Mouse (Mus musculus) liver, embryonic 12.5 days (tissue): ENCODE results near the gene Eid2b. TPM values are rescaled to one million over a fixed set of nuclear protein-coding genes. Genes with fewer than 3 reads are reported as not detected.

Source experiments
- polyA plus RNA-seq: library from polyadenylated mRNA; unstranded; fragments of >200 nt; fragmentation: Nextera tagmentation; extraction: Ambion mirVana; gene quantifications from 2 replicates; pipeline ENCODE4 v1.2.1, GENCODE M21; 2016

Eid2b gene
- polyA plus RNA-seq, 1 experiment from 2014 or later: 3.6 TPM

Other genes with a start within 250 kb of the Eid2b start
- 207 and 217 TPM in 2 replicates for gene Psmc4, start 227.6 kb upstream of the Eid2b start, polyA plus RNA-seq
- gene Fcgbp, start 206.5 kb upstream of the Eid2b start, polyA plus RNA-seq: 0.06 and 0.35 TPM in 2 replicates
- gene 9530053A07Rik, start 148.3 kb upstream of the Eid2b start, polyA plus RNA-seq: 0.01 TPM in 1 of 2 replicates, not detected in the other
- 150 and 152 TPM in 2 replicates for gene Fbl, start 108.0 kb upstream of the Eid2b start, polyA plus RNA-seq
- 2.8 and 3.1 TPM in 2 replicates for gene Dyrk1b, start 98.3 kb upstream of the Eid2b start, polyA plus RNA-seq
- 4.6 and 5.4 TPM in 2 replicates for gene Eid2, start 9.9 kb upstream of the Eid2b start, polyA plus RNA-seq
- gene Selenov, start 13.4 kb downstream of the Eid2b start, polyA plus RNA-seq: not detected in 2 replicates
- gene Dll3, start 24.5 kb downstream of the Eid2b start, polyA plus RNA-seq: 0.10 and 0.31 TPM in 2 replicates
- gene Timm50, start 34.3 kb downstream of the Eid2b start, polyA plus RNA-seq: 137 and 146 TPM in 2 replicates
- 54.0 TPM in 2 replicates for gene Supt5, start 61.0 kb downstream of the Eid2b start, polyA plus RNA-seq
- gene Rps16, start 72.9 kb downstream of the Eid2b start, polyA plus RNA-seq: 986 and 994 TPM in 2 replicates
- 13.7 and 14.4 TPM in 2 replicates for gene Plekhg2, start 94.9 kb downstream of the Eid2b start, polyA plus RNA-seq
- 7.4 and 7.5 TPM in 2 replicates for gene Zfp36, start 102.5 kb downstream of the Eid2b start, polyA plus RNA-seq
- 35.1 and 36.8 TPM in 2 replicates for gene Med29, start 115.0 kb downstream of the Eid2b start, polyA plus RNA-seq
- 36.5 and 42.4 TPM in 2 replicates for gene Paf1, start 115.2 kb downstream of the Eid2b start, polyA plus RNA-seq
- gene Gmfg, start 159.7 kb downstream of the Eid2b start, polyA plus RNA-seq: 41.0 and 41.3 TPM in 2 replicates
- gene Lrfn1, start 174.2 kb downstream of the Eid2b start, polyA plus RNA-seq: 1.3 and 1.5 TPM in 2 replicates
- gene Ifnl2, start 232.7 kb downstream of the Eid2b start, polyA plus RNA-seq: not detected in 2 replicates
- gene Ifnl3, start 245.1 kb downstream of the Eid2b start, polyA plus RNA-seq: not detected in 2 replicates